Mouse (Mus musculus) brain, adult 2 months (tissue): ENCODE data around the gene Gls.
A peak's percentile ranks its signal among the peaks of the same experiment; 100 is the strongest.

ENCODE experiments used
- DNase-seq: peaks from one replicate; pipeline ENCODE4 v3.0.0; 2011; ENCODE audit warnings: low read depth, low spot score

The Gls gene

GRCm38 (mm10) chr1:52124818-52125217 lies 108.2 kb downstream of the Gls start:
- no peak for DNase-seq

- no peak for DNase-seq
These were observed 112.0 kb downstream of the Gls start for GRCm38 (mm10) chr1:52121052-52121451.

DNA sequence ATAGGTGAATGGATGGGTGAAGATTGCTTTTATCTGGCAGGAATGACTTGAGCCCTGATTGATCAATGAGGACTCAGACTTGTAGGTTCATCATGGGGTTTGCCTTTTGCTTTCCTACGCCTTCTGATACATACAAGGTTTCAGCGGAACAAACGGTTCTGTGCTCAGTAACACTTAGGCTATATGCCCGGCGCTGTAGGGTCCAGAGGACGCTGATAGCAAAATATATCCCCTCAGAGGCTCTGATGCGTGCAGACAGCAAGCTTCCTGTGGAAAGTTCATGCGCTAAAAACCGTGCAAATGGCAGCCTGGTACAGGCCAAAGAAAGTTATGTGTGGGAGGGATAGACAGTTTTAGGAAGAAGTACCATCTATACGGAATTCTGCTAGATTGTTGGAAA lies 112.8 kb downstream of the Gls start:
- DNase-seq = no peak

- peak; percentile 27 for DNase-seq
These were observed 113.3 kb downstream of the Gls start for GRCm38 (mm10) chr1:52119691-52120090.

DNA sequence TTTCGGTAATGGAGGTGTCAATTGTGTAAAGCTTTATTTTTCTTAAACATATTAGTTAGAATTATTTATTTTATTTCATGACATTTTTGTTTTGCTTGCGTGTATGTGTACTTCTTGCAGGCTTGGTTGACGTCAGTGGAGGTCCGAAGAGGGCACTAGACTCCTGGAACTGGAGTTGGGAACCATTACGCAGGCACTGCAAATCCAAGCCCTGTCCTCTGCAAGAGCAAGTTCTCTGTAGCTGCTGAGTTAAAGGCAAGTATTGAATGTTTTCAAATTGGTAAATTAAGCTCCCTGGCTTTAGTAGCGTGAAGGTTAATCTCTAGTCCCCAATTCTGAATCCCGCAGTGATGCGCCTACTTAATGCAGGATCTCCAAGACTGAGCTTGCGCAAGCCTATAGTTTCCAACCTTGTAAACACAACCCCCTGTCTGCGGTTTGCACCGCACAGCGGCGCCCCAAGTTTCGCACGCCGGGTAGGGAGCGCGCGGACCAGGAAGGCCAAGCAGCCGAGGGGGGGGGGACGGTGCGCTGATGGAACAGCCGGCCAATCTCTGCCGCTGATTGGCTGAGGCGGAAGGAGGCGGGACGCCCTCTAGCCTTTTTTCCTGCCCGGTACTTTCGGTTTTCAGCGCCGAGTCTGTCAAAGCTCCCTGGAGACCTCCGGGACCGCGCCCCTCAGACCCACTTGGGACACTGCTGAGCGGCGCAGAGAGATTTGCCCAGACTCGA lies 114.0 kb downstream of the Gls start, which contains the start of gene Stat1:
TSS of gene Stat1 (plus strand) at position 581 of the 732 bp plus-strand sequence.
- peak; percentile 97 for DNase-seq

DNA sequence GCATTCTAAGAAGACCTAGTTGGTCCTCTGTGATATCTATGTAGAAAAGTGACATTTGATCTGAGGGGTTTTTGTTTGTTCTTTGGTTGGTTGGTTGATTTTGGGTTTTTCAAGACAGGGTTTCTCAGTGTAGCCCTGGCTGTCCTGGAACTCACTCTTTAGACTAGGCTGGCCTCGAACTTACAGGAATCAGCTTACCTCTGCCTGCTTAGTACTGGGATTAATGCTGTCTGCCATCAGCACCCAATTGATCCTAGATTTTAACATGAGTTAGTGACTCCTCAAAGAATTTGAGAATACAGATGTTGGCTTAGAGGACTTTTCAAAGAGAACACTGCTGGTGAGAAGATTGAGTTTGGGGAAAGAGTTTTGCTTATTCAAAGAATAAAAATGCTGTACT lies 115.3 kb downstream of the Gls start:
- DNase-seq = no peak

GRCm38 (mm10) chr1:52116441-52116840 lies 116.6 kb downstream of the Gls start:
- DNase-seq = no peak

DNA sequence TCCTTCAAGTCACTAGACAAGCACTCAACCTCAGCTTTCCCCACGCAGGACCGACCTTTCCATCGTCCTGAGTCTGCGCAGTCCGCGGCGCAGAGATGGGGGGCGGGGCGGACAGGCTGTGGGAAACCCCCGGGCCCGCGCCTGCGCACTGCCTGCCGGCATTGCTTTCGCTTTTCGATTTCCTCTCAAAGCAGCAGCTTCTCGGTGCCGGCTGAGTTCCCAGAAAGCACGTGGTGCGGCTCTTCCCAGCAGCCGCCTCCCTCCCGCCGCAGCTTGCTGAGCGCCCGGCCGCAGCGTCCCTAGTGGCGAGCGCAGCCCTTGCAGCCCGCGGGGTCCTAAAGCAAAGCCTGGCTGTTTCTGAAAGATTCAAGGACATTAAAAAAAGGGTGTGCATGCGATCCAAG lies 119.4 kb downstream of the Gls start:
- DNase-seq = peak; percentile 99
